Mouse (Mus musculus) spleen, adult 2 months (tissue): ENCODE measurements around the gene Fam186a. TPM values are rescaled to one million over a fixed set of nuclear protein-coding genes. Genes with fewer than 3 reads are reported as not detected.
"Not testable (repeated sequence)": the region's sequence is repeated elsewhere in the genome, so short reads cannot be mapped to it uniquely, and the experiment has no call there.

Experiments used
- DNase-seq, 2 experiments: peaks; one replicate each; pipeline versions ENCODE4 v3.0.0 to v3.0.0-alpha.2; 2012 to 2021; ENCODE audit warnings: low spot score in 2 of 2, low read depth in 1 of 2
- H3K27ac ChIP-seq: fragments of 200-500 bp; 2 replicates; pipeline ENCODE4 v1.5.1; 2012; ENCODE audit warnings: low read length, inconsistent platforms; ENCODE audit not compliant: insufficient read depth
- H3K27me3 ChIP-seq: fragments of 200-500 bp; 2 replicates; pipeline ENCODE4 v1.6.1; 2012; ENCODE audit warnings: mild to moderate bottlenecking, moderate library complexity, low read length, inconsistent platforms; ENCODE audit not compliant: control insufficient read depth, insufficient read depth
- H3K36me3 ChIP-seq: fragments of 200-500 bp; 2 replicates; pipeline ENCODE4 v1.6.1; 2012; ENCODE audit warnings: mild to moderate bottlenecking, low read length, inconsistent platforms; ENCODE audit not compliant: control insufficient read depth, insufficient read depth
- H3K4me1 ChIP-seq: fragments of 200-500 bp; 2 replicates; pipeline ENCODE4 v1.6.1; 2011; ENCODE audit warnings: inconsistent platforms; ENCODE audit not compliant: control insufficient read depth, insufficient read depth, insufficient read length
- H3K4me3 ChIP-seq: fragments of 200-500 bp; 2 replicates; pipeline ENCODE4 v1.5.1; 2011; ENCODE audit warnings: mild to moderate bottlenecking, inconsistent platforms; ENCODE audit not compliant: insufficient read depth, insufficient read length; ENCODE audit errors: extremely low read depth
- CTCF ChIP-seq: fragments of 200-500 bp; IDR thresholded peaks from 2 replicates; pipeline ENCODE4 v1.5.1; 2011; ENCODE audit warnings: mild to moderate bottlenecking, inconsistent platforms; ENCODE audit not compliant: insufficient read depth, insufficient read length, insufficient replicate concordance; ENCODE audit errors: extremely low read depth
- POLR2A ChIP-seq: fragments of 200-500 bp; IDR thresholded peaks from 2 replicates; pipeline ENCODE4 v1.6.1; 2011; ENCODE audit warnings: low read depth, low read length, inconsistent platforms
- WGBS: fragments of 180-500 bp; shearing (Covaris S2); methylation state at CpG from one replicate; pipeline ENCODE4 v1.1.7; 2018; 5-methylcytosine and 5-hydroxymethylcytosine counted together
- polyA plus RNA-seq: library from polyadenylated mRNA; depleted of rRNA; stranded (reverse); fragments of >200 nt; gene quantifications from 2 replicates; pipeline ENCODE4 v1.2.3, GENCODE M21; 2012

Fam186a gene
- polyA plus RNA-seq, 1 experiment = not detected

GRCm38 (mm10) chr15:99931231-99931630 is 35.6 kb downstream of the Fam186a start:
- H3K36me3 ChIP-seq = no peaks in the 10 kb centered on the region
- no peaks in the 10 kb centered on the region for H3K27me3 ChIP-seq
- DNase-seq = no peak
- no peak for TF ChIP-seq POLR2A
- no peak for TF ChIP-seq CTCF
- H3K27ac ChIP-seq = no peak overlapping the region
- WGBS = 91% methylated on average over 8 of the region's 8 CpGs
- no peaks in the 10 kb centered on the region for H3K4me1 ChIP-seq
- no peak overlapping the region for H3K4me3 ChIP-seq

GRCm38 (mm10) chr15:99919601-99920158 is 47.2 kb downstream of the Fam186a start:
- no peak for DNase-seq
- H3K36me3 ChIP-seq = no peaks in the 10 kb centered on the region
- H3K4me1 ChIP-seq = no peaks in the 10 kb centered on the region
- H3K27ac ChIP-seq = no peak overlapping the region
- TF ChIP-seq CTCF = no peak
- no peak for TF ChIP-seq POLR2A
- H3K4me3 ChIP-seq = no peak overlapping the region
- WGBS = 83% methylated on average over 15 of the region's 15 CpGs
- H3K27me3 ChIP-seq = no peaks in the 10 kb centered on the region

- 82% methylated on average over 3 of the region's 3 CpGs for WGBS
- Histone ChIP-seq H3K4me3 (no peak overlapping the region), H3K4me1 (no peaks in the 10 kb centered on the region), H3K36me3 (no peaks in the 10 kb centered on the region), H3K27ac (no peak overlapping the region), H3K27me3 (no peaks in the 10 kb centered on the region)
- DNase-seq = no peak
- TF ChIP-seq CTCF (no peak), POLR2A (no peak)
These were observed 49.6 kb downstream of the Fam186a start for GRCm38 (mm10) chr15:99917264-99917663.

GRCm38 (mm10) chr15:99914613-99915012 is 52.2 kb downstream of the Fam186a start:
- H3K36me3 ChIP-seq = no peaks in the 10 kb centered on the region
- no peak overlapping the region for H3K27ac ChIP-seq
- H3K27me3 ChIP-seq = no peaks in the 10 kb centered on the region
- WGBS = 74% methylated on average over 5 of the region's 5 CpGs
- DNase-seq = no peak
- no peak overlapping the region for H3K4me3 ChIP-seq
- no peaks in the 10 kb centered on the region for H3K4me1 ChIP-seq
- TF ChIP-seq POLR2A (no peak), CTCF (no peak)

DNA sequence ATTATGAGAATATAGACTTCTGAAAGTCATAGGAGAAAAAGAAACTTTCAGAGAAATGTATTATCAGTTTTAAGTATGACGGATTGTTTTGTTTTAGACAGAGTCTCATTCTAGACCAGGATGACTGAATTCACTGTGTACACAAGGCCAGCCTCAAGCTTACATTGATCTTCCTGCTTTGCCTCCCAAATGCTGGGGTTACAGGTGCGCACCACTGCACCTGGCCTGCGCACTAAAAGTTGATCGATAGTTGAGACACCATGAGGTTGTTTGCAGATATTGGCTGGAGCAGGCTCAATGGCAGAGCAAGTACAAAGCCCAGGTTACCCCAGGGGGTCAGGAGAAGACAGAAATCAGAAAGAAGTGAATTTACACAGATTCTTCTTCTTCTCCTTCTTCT is 55.1 kb downstream of the Fam186a start:
- Histone ChIP-seq H3K4me1 (no peaks in the 10 kb centered on the region), H3K27ac (no peak overlapping the region), H3K4me3 (no peak overlapping the region), H3K36me3 (no peaks in the 10 kb centered on the region), H3K27me3 (no peaks in the 10 kb centered on the region)
- 94% methylated on average over 4 of the region's 4 CpGs for WGBS
- no peak for DNase-seq
- TF ChIP-seq CTCF = no peak
- TF ChIP-seq POLR2A = no peak

DNA sequence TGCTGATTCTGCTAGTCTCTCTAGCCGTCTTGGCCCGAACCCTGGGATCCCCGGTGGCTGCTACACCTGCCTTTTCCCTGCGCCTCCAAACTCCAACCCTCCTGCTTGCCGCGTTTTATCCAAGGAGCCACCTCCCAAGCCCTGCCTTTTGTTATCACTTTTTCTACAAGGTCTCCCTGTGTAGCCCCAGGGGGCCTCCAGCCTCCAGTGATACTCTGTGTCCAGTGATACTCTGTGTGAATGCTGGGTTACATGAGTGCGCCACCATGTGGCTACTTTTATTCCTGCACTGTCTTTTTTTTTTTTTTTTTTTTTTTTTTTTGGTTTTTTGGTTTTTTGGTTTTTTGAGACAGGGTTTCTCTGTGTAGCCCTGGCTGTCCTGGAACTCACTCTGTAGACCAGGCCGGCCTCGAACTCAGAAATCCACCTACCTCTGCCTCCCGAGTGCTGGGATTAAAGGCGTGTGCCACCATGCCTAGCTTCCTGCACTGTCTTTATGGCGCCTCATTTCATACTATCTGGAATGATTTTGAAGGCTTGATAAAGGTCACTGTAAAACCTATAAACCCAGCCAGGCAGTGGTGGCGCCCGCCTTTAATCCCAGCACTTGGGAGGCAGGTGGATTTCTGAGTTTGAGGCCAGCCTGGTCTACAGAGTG is 57.4 kb downstream of the Fam186a start:
- H3K4me3 ChIP-seq, H3K27me3 ChIP-seq, H3K27ac ChIP-seq, H3K4me1 ChIP-seq, H3K36me3 ChIP-seq, DNase-seq: not testable (repeated sequence)
- 46% methylated on average over 14 of the region's 14 CpGs for whole genome bisulfite sequencing
- TF ChIP-seq CTCF = peak; percentile 9; the same call in 1 of the 2 replicates

GRCm38 (mm10) chr15:99907514-99907913 is 59.3 kb downstream of the Fam186a start:
- Histone ChIP-seq H3K27me3 (no peaks in the 10 kb centered on the region), H3K4me1 (no peaks in the 10 kb centered on the region), H3K4me3 (no peak overlapping the region), H3K27ac (no peak overlapping the region), H3K36me3 (no peaks in the 10 kb centered on the region)
- whole genome bisulfite sequencing = 7% methylated on average over 1 of the region's 1 CpGs
- DNase-seq = no peak
- no peak for TF ChIP-seq CTCF
- TF ChIP-seq POLR2A = no peak
